Mouse (Mus musculus) lung, adult 2 months (tissue): Measurements from ENCODE around the gene Comt. TPM values are rescaled to one million over a fixed set of nuclear protein-coding genes. Genes with fewer than 3 reads are reported as not detected.

Experiments used
- DNase-seq: peaks from one replicate; pipeline ENCODE4 v3.0.0; 2022
- H3K4me1 ChIP-seq: fragments of 200-500 bp; 2 replicates; pipeline ENCODE4 v1.6.1; 2011; ENCODE audit warnings: low read length; ENCODE audit not compliant: control insufficient read depth, insufficient read depth
- H3K4me3 ChIP-seq: fragments of 200-500 bp; replicated peaks from 2 replicates; pipeline ENCODE3; 2011; ENCODE audit warnings: low read depth, mild to moderate bottlenecking, control low read depth, low read length; ENCODE audit errors: extremely low read depth
- CTCF ChIP-seq: fragments of 200-500 bp; IDR thresholded peaks from 2 replicates; pipeline ENCODE4 v1.5.1; 2011; ENCODE audit warnings: mild to moderate bottlenecking, low read length, control low read depth; ENCODE audit not compliant: insufficient read depth
- POLR2A ChIP-seq: fragments of 200-500 bp; IDR thresholded peaks from 2 replicates; pipeline ENCODE4 v1.6.1; 2011; ENCODE audit warnings: low read depth, mild to moderate bottlenecking, control low read depth, low read length, borderline replicate concordance; ENCODE audit errors: extremely low read depth
- WGBS: fragments of 180-500 bp; shearing (Covaris S2); methylation state at CpG from one replicate; pipeline ENCODE4 v1.1.7; 2018; 5-methylcytosine and 5-hydroxymethylcytosine counted together
- polyA plus RNA-seq: library from polyadenylated mRNA; depleted of rRNA; stranded (reverse); fragments of >200 nt; gene quantifications from 2 replicates; pipeline ENCODE4 v1.2.3, GENCODE M21; 2012

The Comt gene
- polyA plus RNA-seq, 1 experiment: 171 TPM

- Histone ChIP-seq H3K4me3 (no peak overlapping the region), H3K4me1 (peaks cover 26% of the 10 kb centered on the region)
- no peak for DNase-seq
- TF ChIP-seq CTCF (no peak), POLR2A (no peak)
- WGBS: 27% methylated on average over 11 of the region's 11 CpGs
Observed at GRCm38 (mm10) chr16:18459955-18460370, 33.3 kb upstream of the Comt start.

GRCm38 (mm10) chr16:18459335-18459954 is 32.8 kb upstream of the Comt start:
- DNase-seq: peak; percentile 24
- Histone ChIP-seq H3K4me1 (peaks cover 24% of the 10 kb centered on the region), H3K4me3 (no peak overlapping the region)
- TF ChIP-seq POLR2A: no peak
- no peak for TF ChIP-seq CTCF
- 19% methylated on average over 12 of the region's 12 CpGs for WGBS

- H3K4me1 ChIP-seq: peaks cover 19% of the 10 kb centered on the region
- DNase-seq: no peak
- no peak overlapping the region for H3K4me3 ChIP-seq
- TF ChIP-seq POLR2A (no peak), CTCF (no peak)
Observed at GRCm38 (mm10) chr16:18458661-18459060, 32.0 kb upstream of the Comt start.

- no peak for TF ChIP-seq POLR2A
- TF ChIP-seq CTCF: no peak
- Histone ChIP-seq H3K4me3 (no peak overlapping the region), H3K4me1 (peaks cover 12% of the 10 kb centered on the region)
- 74% methylated on average over 6 of the region's 6 CpGs for WGBS
- no peak for DNase-seq
Observed at GRCm38 (mm10) chr16:18455407-18455806, 28.8 kb upstream of the Comt start.

- DNase-seq: no peak
- no peak overlapping the region for H3K4me3 ChIP-seq
- no peak for TF ChIP-seq CTCF
- TF ChIP-seq POLR2A: no peak
Observed at GRCm38 (mm10) chr16:18453846-18454245, 27.2 kb upstream of the Comt start.

GRCm38 (mm10) chr16:18452361-18452862 is 25.8 kb upstream of the Comt start:
- WGBS: 88% methylated on average over 8 of the region's 8 CpGs
- DNase-seq: no peak
- H3K4me3 ChIP-seq: no peak overlapping the region
- H3K4me1 ChIP-seq: no peaks in the 10 kb centered on the region
- TF ChIP-seq CTCF (no peak), POLR2A (no peak)

More at GRCm38 (mm10) chr16:18453846-18454245, 27.2 kb upstream of the Comt start:
- H3K4me1 ChIP-seq: no peaks in the 10 kb centered on the region
- 57% methylated on average over 5 of the region's 5 CpGs for WGBS

GRCm38 (mm10) chr16:18451486-18452181 is 25.0 kb upstream of the Comt start:
- TF ChIP-seq CTCF (no peak), POLR2A (no peak)
- DNase-seq: no peak
- 71% methylated on average over 9 of the region's 9 CpGs for WGBS
- no peaks in the 10 kb centered on the region for H3K4me1 ChIP-seq
- H3K4me3 ChIP-seq: no peak overlapping the region

GRCm38 (mm10) chr16:18449005-18449404 is 22.4 kb upstream of the Comt start:
- Histone ChIP-seq H3K4me3 (no peak overlapping the region), H3K4me1 (no peaks in the 10 kb centered on the region)
- no peak for DNase-seq
- no peak for TF ChIP-seq POLR2A
- no peak for TF ChIP-seq CTCF
- WGBS: 92% methylated on average over 4 of the region's 4 CpGs

GRCm38 (mm10) chr16:18448104-18448503 is 21.5 kb upstream of the Comt start:
- H3K4me1 ChIP-seq: no peaks in the 10 kb centered on the region
- WGBS: 68% methylated on average over 6 of the region's 6 CpGs
- no peak overlapping the region for H3K4me3 ChIP-seq
- TF ChIP-seq CTCF: no peak
- no peak for TF ChIP-seq POLR2A
- DNase-seq: no peak

GRCm38 (mm10) chr16:18447243-18447642 is 20.6 kb upstream of the Comt start:
- no peaks in the 10 kb centered on the region for H3K4me1 ChIP-seq
- H3K4me3 ChIP-seq: no peak overlapping the region
- TF ChIP-seq CTCF (no peak), POLR2A (no peak)
- no peak for DNase-seq
